Mouse (Mus musculus) stomach, embryonic 15.5 days (tissue): ENCODE data around the gene Col4a2. TPM values are rescaled to one million over a fixed set of nuclear protein-coding genes. Genes with fewer than 3 reads are reported as not detected.

Experiments used
- ATAC-seq: fragments of 200-750 bp; cut with Nextera tagmentation; 2 replicates; pipeline ENCODE4 v1.8.0; 2017; ENCODE audit warnings: low read depth, moderate number of reproducible peaks, moderate TSS enrichment; ENCODE audit not compliant: insufficient read depth, low FRiP score
- H3K27ac ChIP-seq: fragments of 300-500 bp; sonication (generic); 2 replicates; pipeline ENCODE4 v1.5.1; 2015; ENCODE audit warnings: mild to moderate bottlenecking, inconsistent platforms
- H3K27me3 ChIP-seq: fragments of 300-500 bp; sonication (generic); replicated peaks from 2 replicates; pipeline ENCODE4 v1.6.1; 2015; ENCODE audit warnings: inconsistent platforms
- H3K36me3 ChIP-seq: fragments of 300-500 bp; sonication (generic); 2 replicates; pipeline ENCODE4 v1.6.1; 2015; ENCODE audit warnings: inconsistent platforms
- H3K4me1 ChIP-seq: fragments of 300-500 bp; sonication (generic); 2 replicates; pipeline ENCODE4 v1.6.1; 2015; ENCODE audit warnings: inconsistent platforms
- H3K4me2 ChIP-seq: fragments of 300-500 bp; sonication (generic); 2 replicates; pipeline ENCODE4 v1.6.1; 2015; ENCODE audit warnings: mild to moderate bottlenecking, inconsistent platforms
- H3K4me3 ChIP-seq: fragments of 300-500 bp; sonication (generic); replicated peaks from 2 replicates; pipeline ENCODE4 v1.5.1; 2015; ENCODE audit warnings: inconsistent platforms
- H3K9ac ChIP-seq: fragments of 300-500 bp; sonication (generic); 2 replicates; pipeline ENCODE4 v1.6.1; 2015; ENCODE audit warnings: inconsistent platforms
- H3K9me3 ChIP-seq: fragments of 300-500 bp; sonication (generic); 2 replicates; pipeline ENCODE4 v1.6.1; 2016; ENCODE audit warnings: inconsistent platforms
- WGBS: fragments of 180-500 bp; shearing (Covaris S2); methylation state at CpG from one replicate; pipeline ENCODE4 v1.1.7; 2015; 5-methylcytosine and 5-hydroxymethylcytosine counted together
- polyA plus RNA-seq: library from polyadenylated mRNA; unstranded; fragments of >200 nt; fragmentation: Nextera tagmentation; extraction: Ambion mirVana; gene quantifications from 2 replicates; pipeline ENCODE4 v1.2.1, GENCODE M21; 2015

Col4a2 gene
- polyA plus RNA-seq, 1 experiment from 2014 or later = 72.1 TPM

- no peak overlapping the region for H3K4me3 ChIP-seq
- H3K9ac ChIP-seq = no peak overlapping the region
- WGBS = 52% methylated on average over 19 of the region's 19 CpGs
- H3K4me1 ChIP-seq = peaks cover 30% of the 10 kb centered on the region
- ATAC-seq = peak; percentile 20; the same call in 1 of the 2 replicates
- no peaks in the 10 kb centered on the region for H3K9me3 ChIP-seq
- H3K36me3 ChIP-seq = no peaks in the 10 kb centered on the region
- no peak overlapping the region for H3K4me2 ChIP-seq
- H3K27me3 ChIP-seq = no peaks in the 10 kb centered on the region
- H3K27ac ChIP-seq = peak overlapping the region; percentile 80
Observed at GRCm38 (mm10) chr8:11382059-11382810, 69.6 kb downstream of the Col4a2 start.

GRCm38 (mm10) chr8:11382933-11383332, 70.3 kb downstream of the Col4a2 start:
- ATAC-seq = peak; percentile 5; the same call in 1 of the 2 replicates
- H3K9me3 ChIP-seq = no peaks in the 10 kb centered on the region
- peak overlapping the region; percentile 80; the same call in 1 of the 2 replicates for H3K27ac ChIP-seq
- H3K4me2 ChIP-seq = no peak overlapping the region
- H3K4me1 ChIP-seq = peaks cover 23% of the 10 kb centered on the region
- H3K36me3 ChIP-seq = no peaks in the 10 kb centered on the region
- 51% methylated on average over 3 of the region's 3 CpGs for WGBS
- no peak overlapping the region for H3K9ac ChIP-seq
- H3K4me3 ChIP-seq = no peak overlapping the region
- H3K27me3 ChIP-seq = no peaks in the 10 kb centered on the region

- no peak overlapping the region for H3K4me2 ChIP-seq
- no peaks in the 10 kb centered on the region for H3K27me3 ChIP-seq
- H3K4me1 ChIP-seq = peaks cover 21% of the 10 kb centered on the region
- no peaks in the 10 kb centered on the region for H3K9me3 ChIP-seq
- H3K4me3 ChIP-seq = no peak overlapping the region
- no peak overlapping the region for H3K9ac ChIP-seq
- 66% methylated on average over 3 of the region's 3 CpGs for WGBS
- peak overlapping the region; percentile 80; the same call in 1 of the 2 replicates for H3K27ac ChIP-seq
- no peaks in the 10 kb centered on the region for H3K36me3 ChIP-seq
- no peak for ATAC-seq
Observed at GRCm38 (mm10) chr8:11383379-11383778, 70.8 kb downstream of the Col4a2 start.

GRCm38 (mm10) chr8:11384841-11385240, 72.2 kb downstream of the Col4a2 start:
- peak overlapping the region; percentile 48; the same call in 1 of the 2 replicates for H3K27ac ChIP-seq
- no peaks in the 10 kb centered on the region for H3K9me3 ChIP-seq
- H3K36me3 ChIP-seq = no peaks in the 10 kb centered on the region
- H3K27me3 ChIP-seq = no peaks in the 10 kb centered on the region
- WGBS = 51% methylated on average over 4 of the region's 4 CpGs
- no peak overlapping the region for H3K4me3 ChIP-seq
- no peak overlapping the region for H3K9ac ChIP-seq
- H3K4me1 ChIP-seq = peaks cover 20% of the 10 kb centered on the region
- ATAC-seq = no peak
- no peak overlapping the region for H3K4me2 ChIP-seq

GRCm38 (mm10) chr8:11385272-11385905, 72.8 kb downstream of the Col4a2 start:
- Histone ChIP-seq H3K4me3 (no peak overlapping the region), H3K4me1 (peaks cover 20% of the 10 kb centered on the region)

GRCm38 (mm10) chr8:11387282-11387681, 74.7 kb downstream of the Col4a2 start:
- 87% methylated on average over 4 of the region's 4 CpGs for WGBS
- Histone ChIP-seq H3K4me3 (no peak overlapping the region), H3K9ac (no peak overlapping the region), H3K4me1 (peaks cover 11% of the 10 kb centered on the region), H3K27ac (no peak overlapping the region), H3K9me3 (no peaks in the 10 kb centered on the region), H3K36me3 (no peaks in the 10 kb centered on the region), H3K27me3 (no peaks in the 10 kb centered on the region), H3K4me2 (no peak overlapping the region)
- no peak for ATAC-seq

More at GRCm38 (mm10) chr8:11385272-11385905, 72.8 kb downstream of the Col4a2 start:
- ATAC-seq = no peak
- H3K9me3 ChIP-seq = no peaks in the 10 kb centered on the region
- no peak overlapping the region for H3K9ac ChIP-seq
- WGBS = 61% methylated on average over 9 of the region's 9 CpGs
- H3K4me2 ChIP-seq = no peak overlapping the region
- peak overlapping the region; percentile 49; the same call in 1 of the 2 replicates for H3K27ac ChIP-seq
- H3K27me3 ChIP-seq = no peaks in the 10 kb centered on the region
- no peaks in the 10 kb centered on the region for H3K36me3 ChIP-seq

- no peaks in the 10 kb centered on the region for H3K27me3 ChIP-seq
- 0 out of 2 replicates have a peak, but pooled peaks cover 9% of the 10 kb centered on the region for H3K4me1 ChIP-seq
- H3K27ac ChIP-seq = no peak overlapping the region
- H3K9me3 ChIP-seq = no peaks in the 10 kb centered on the region
- no peak overlapping the region for H3K9ac ChIP-seq
- H3K4me3 ChIP-seq = no peak overlapping the region
- no peak overlapping the region for H3K4me2 ChIP-seq
- no peaks in the 10 kb centered on the region for H3K36me3 ChIP-seq
- WGBS = 76% methylated on average over 11 of the region's 11 CpGs
- ATAC-seq = no peak
Observed at GRCm38 (mm10) chr8:11389275-11390050, 76.9 kb downstream of the Col4a2 start.

GRCm38 (mm10) chr8:11392739-11393138, 80.1 kb downstream of the Col4a2 start:
- Histone ChIP-seq H3K36me3 (no peaks in the 10 kb centered on the region), H3K4me2 (no peak overlapping the region)

GRCm38 (mm10) chr8:11393161-11393560, 80.6 kb downstream of the Col4a2 start:
- whole genome bisulfite sequencing = 19% methylated on average over 7 of the region's 7 CpGs
- no peak overlapping the region for H3K9ac ChIP-seq
- H3K4me3 ChIP-seq = no peak overlapping the region
- H3K9me3 ChIP-seq = no peaks in the 10 kb centered on the region
- H3K27ac ChIP-seq = peak overlapping the region; percentile 60
- no peak overlapping the region for H3K4me2 ChIP-seq
- 0 out of 2 replicates have a peak, but pooled peaks cover 9% of the 10 kb centered on the region for H3K4me1 ChIP-seq
- no peaks in the 10 kb centered on the region for H3K36me3 ChIP-seq
- H3K27me3 ChIP-seq = no peaks in the 10 kb centered on the region
- peak; percentile 28; the same call in 1 of the 2 replicates for ATAC-seq

More at GRCm38 (mm10) chr8:11392739-11393138, 80.1 kb downstream of the Col4a2 start:
- H3K9ac ChIP-seq = no peak overlapping the region
- no peaks in the 10 kb centered on the region for H3K27me3 ChIP-seq
- no peak for ATAC-seq
- no peaks in the 10 kb centered on the region for H3K9me3 ChIP-seq
- H3K27ac ChIP-seq = peak overlapping the region; percentile 60
- H3K4me3 ChIP-seq = no peak overlapping the region
- WGBS = 0% methylated on average over 1 of the region's 1 CpGs
- H3K4me1 ChIP-seq = 0 out of 2 replicates have a peak, but pooled peaks cover 9% of the 10 kb centered on the region

- Histone ChIP-seq H3K9ac (no peak overlapping the region), H3K4me3 (no peak overlapping the region), H3K4me1 (0 out of 2 replicates have a peak, but pooled peaks cover 9% of the 10 kb centered on the region), H3K9me3 (no peaks in the 10 kb centered on the region), H3K36me3 (no peaks in the 10 kb centered on the region), H3K27ac (peak overlapping the region; percentile 60), H3K27me3 (no peaks in the 10 kb centered on the region), H3K4me2 (no peak overlapping the region)
- 0 out of 2 replicates have a peak, but pooled peaks have one; percentile 2 for ATAC-seq
- 26% methylated on average over 8 of the region's 8 CpGs for WGBS
Observed at GRCm38 (mm10) chr8:11393607-11394006, 81.0 kb downstream of the Col4a2 start.

GRCm38 (mm10) chr8:11394773-11395172, 82.2 kb downstream of the Col4a2 start:
- Histone ChIP-seq H3K9me3 (no peaks in the 10 kb centered on the region), H3K27me3 (no peaks in the 10 kb centered on the region), H3K36me3 (no peaks in the 10 kb centered on the region), H3K4me3 (no peak overlapping the region), H3K4me1 (peaks cover 10% of the 10 kb centered on the region), H3K27ac (no peak overlapping the region), H3K9ac (no peak overlapping the region), H3K4me2 (no peak overlapping the region)
- WGBS = 46% methylated on average over 9 of the region's 9 CpGs
- no peak for ATAC-seq
